Mouse (Mus musculus) hindbrain, embryonic 10.5 days (tissue): ENCODE results near the gene Nhlh1. TPM values are rescaled to one million over a fixed set of nuclear protein-coding genes. Genes with fewer than 3 reads are reported as not detected.
A peak's percentile ranks its signal among the peaks of the same experiment; 100 is the strongest.

ENCODE experiments used
- DNase-seq: peaks from one replicate; pipeline ENCODE4 v3.0.0-alpha.2; 2017; ENCODE audit warnings: low spot score
- H3K27ac ChIP-seq: fragments of 300-500 bp; sonication (generic); 2 replicates; pipeline ENCODE4 v1.5.1; 2016; ENCODE audit warnings: mild to moderate bottlenecking, moderate library complexity
- H3K27me3 ChIP-seq: fragments of 300-500 bp; sonication (generic); 2 replicates; pipeline ENCODE4 v1.6.1; 2016; ENCODE audit warnings: mild to moderate bottlenecking; ENCODE audit not compliant: poor library complexity, insufficient read depth, severe bottlenecking
- H3K36me3 ChIP-seq: fragments of 300-500 bp; sonication (generic); 2 replicates; pipeline ENCODE4 v1.6.1; 2016; ENCODE audit warnings: mild to moderate bottlenecking, moderate library complexity
- H3K4me1 ChIP-seq: fragments of 300-500 bp; sonication (generic); replicated peaks from 2 replicates; pipeline ENCODE4 v1.6.1; 2016; ENCODE audit warnings: mild to moderate bottlenecking
- H3K4me3 ChIP-seq: fragments of 300-500 bp; sonication (generic); 2 replicates; pipeline ENCODE4 v1.5.1; 2016; ENCODE audit warnings: mild to moderate bottlenecking, moderate library complexity
- H3K9me3 ChIP-seq: fragments of 300-500 bp; sonication (generic); 2 replicates; pipeline ENCODE4 v1.6.1; 2016; ENCODE audit warnings: mild to moderate bottlenecking, moderate library complexity
- WGBS: fragments of 180-500 bp; shearing (Covaris S2); methylation state at CpG from one replicate; pipeline ENCODE4 v1.1.7; 2016; 5-methylcytosine and 5-hydroxymethylcytosine counted together
- polyA plus RNA-seq: library from polyadenylated mRNA; unstranded; fragments of >200 nt; fragmentation: Nextera tagmentation; extraction: Ambion mirVana; gene quantifications from 2 replicates; pipeline ENCODE4 v1.2.1, GENCODE M21; 2016

Nhlh1 gene
- polyA plus RNA-seq, 1 experiment from 2014 or later = 16.3 TPM

- no peaks in the 10 kb centered on the region for H3K9me3 ChIP-seq
- no peaks in the 10 kb centered on the region for H3K27me3 ChIP-seq
- H3K4me3 ChIP-seq = no peak overlapping the region
- 66% methylated on average over 13 of the region's 13 CpGs for WGBS
- H3K27ac ChIP-seq = peak overlapping the region; percentile 75
- no peak for DNase-seq
- H3K4me1 ChIP-seq = peaks cover 55% of the 10 kb centered on the region
- peaks cover 59% of the 10 kb centered on the region for H3K36me3 ChIP-seq
These were observed 7.3 kb upstream of the Nhlh1 start for GRCm38 (mm10) chr1:172064613-172065141.

GRCm38 (mm10) chr1:172063291-172064023 is 6.1 kb upstream of the Nhlh1 start:
- peak overlapping the region; percentile 75 for H3K27ac ChIP-seq
- WGBS = 65% methylated on average over 4 of the region's 4 CpGs
- no peak overlapping the region for H3K4me3 ChIP-seq
- no peak for DNase-seq
- H3K4me1 ChIP-seq = peaks cover 68% of the 10 kb centered on the region
- H3K9me3 ChIP-seq = no peaks in the 10 kb centered on the region
- H3K27me3 ChIP-seq = no peaks in the 10 kb centered on the region
- H3K36me3 ChIP-seq = peaks cover 47% of the 10 kb centered on the region

- DNase-seq = no peak
- 0 out of 2 replicates have a peak, but pooled peaks cover 4% of the 10 kb centered on the region for H3K27me3 ChIP-seq
- H3K9me3 ChIP-seq = no peaks in the 10 kb centered on the region
- H3K36me3 ChIP-seq = peaks cover 33% of the 10 kb centered on the region
- peaks cover 81% of the 10 kb centered on the region for H3K4me1 ChIP-seq
- H3K4me3 ChIP-seq = no peak overlapping the region
- peak overlapping the region; percentile 88 for H3K27ac ChIP-seq
- 76% methylated on average over 2 of the region's 2 CpGs for WGBS
These were observed 4.7 kb upstream of the Nhlh1 start for GRCm38 (mm10) chr1:172062101-172062500.

GRCm38 (mm10) chr1:172061217-172061616 is 3.8 kb upstream of the Nhlh1 start:
- 24% methylated on average over 8 of the region's 8 CpGs for WGBS
- Histone ChIP-seq H3K27ac (peak overlapping the region; percentile 88), H3K9me3 (no peaks in the 10 kb centered on the region), H3K4me3 (no peak overlapping the region; the same call in 1 of the 2 replicates), H3K36me3 (peaks cover 24% of the 10 kb centered on the region), H3K4me1 (peaks cover 87% of the 10 kb centered on the region), H3K27me3 (peaks cover 6% of the 10 kb centered on the region)
- DNase-seq = peak; percentile 58

- DNase-seq = no peak
These were observed 3.3 kb upstream of the Nhlh1 start for GRCm38 (mm10) chr1:172060659-172061058.

GRCm38 (mm10) chr1:172058874-172059273 is 1.5 kb upstream of the Nhlh1 start:
- no peaks in the 10 kb centered on the region for H3K9me3 ChIP-seq
- no peak for DNase-seq
- H3K4me1 ChIP-seq = peaks cover 82% of the 10 kb centered on the region
- H3K36me3 ChIP-seq = peaks cover 6% of the 10 kb centered on the region
- WGBS = 60% methylated on average over 7 of the region's 7 CpGs
- peak overlapping the region; percentile 88 for H3K27ac ChIP-seq
- H3K4me3 ChIP-seq = no peak overlapping the region
- peaks cover 30% of the 10 kb centered on the region for H3K27me3 ChIP-seq

More at GRCm38 (mm10) chr1:172060659-172061058, 3.3 kb upstream of the Nhlh1 start:
- WGBS = 55% methylated on average over 4 of the region's 4 CpGs
- Histone ChIP-seq H3K27me3 (peaks cover 12% of the 10 kb centered on the region), H3K9me3 (no peaks in the 10 kb centered on the region), H3K36me3 (peaks cover 19% of the 10 kb centered on the region), H3K27ac (peak overlapping the region; percentile 88), H3K4me1 (peaks cover 90% of the 10 kb centered on the region), H3K4me3 (no peak overlapping the region)

- DNase-seq = no peak
- Histone ChIP-seq H3K27me3 (peaks cover 35% of the 10 kb centered on the region), H3K9me3 (no peaks in the 10 kb centered on the region), H3K27ac (peak overlapping the region; percentile 88), H3K4me1 (peaks cover 82% of the 10 kb centered on the region), H3K4me3 (peak overlapping the region; percentile 59), H3K36me3 (peaks cover 10% of the 10 kb centered on the region)
- WGBS = 69% methylated on average over 6 of the region's 6 CpGs
These were observed 948 bp upstream of the Nhlh1 start for GRCm38 (mm10) chr1:172058321-172058720.

GRCm38 (mm10) chr1:172056251-172056650 is 1.1 kb downstream of the Nhlh1 start:
- H3K4me3 ChIP-seq = peak overlapping the region; percentile 59
- H3K36me3 ChIP-seq = peaks cover 10% of the 10 kb centered on the region
- peak overlapping the region; percentile 88 for H3K27ac ChIP-seq
- H3K4me1 ChIP-seq = peaks cover 77% of the 10 kb centered on the region
- WGBS = 71% methylated on average over 4 of the region's 4 CpGs
- peaks cover 52% of the 10 kb centered on the region for H3K27me3 ChIP-seq
- H3K9me3 ChIP-seq = no peaks in the 10 kb centered on the region
- DNase-seq = no peak

GRCm38 (mm10) chr1:172053541-172054440 is 3.6 kb downstream of the Nhlh1 start:
- Histone ChIP-seq H3K4me1 (peaks cover 69% of the 10 kb centered on the region), H3K27me3 (peaks cover 52% of the 10 kb centered on the region), H3K4me3 (peak overlapping the region; percentile 59), H3K9me3 (no peaks in the 10 kb centered on the region), H3K27ac (peak overlapping the region; percentile 86), H3K36me3 (peaks cover 10% of the 10 kb centered on the region)
- 3% methylated on average over 42 of the region's 42 CpGs for WGBS
- no peak for DNase-seq

- peak overlapping the region; percentile 86 for H3K27ac ChIP-seq
- no peaks in the 10 kb centered on the region for H3K9me3 ChIP-seq
- H3K36me3 ChIP-seq = peaks cover 10% of the 10 kb centered on the region
- peaks cover 52% of the 10 kb centered on the region for H3K27me3 ChIP-seq
- H3K4me1 ChIP-seq = peaks cover 69% of the 10 kb centered on the region
- DNase-seq = no peak
- H3K4me3 ChIP-seq = peak overlapping the region; percentile 59
- WGBS = 5% methylated on average over 10 of the region's 10 CpGs
These were observed 4.5 kb downstream of the Nhlh1 start for GRCm38 (mm10) chr1:172052766-172053279.

- peaks cover 39% of the 10 kb centered on the region for H3K27me3 ChIP-seq
- peak; percentile 84 for DNase-seq
These were observed 8.1 kb downstream of the Nhlh1 start for GRCm38 (mm10) chr1:172049131-172049782.

GRCm38 (mm10) chr1:172048241-172048734 is 9.1 kb downstream of the Nhlh1 start:
- 17% methylated on average over 6 of the region's 6 CpGs for WGBS

More at GRCm38 (mm10) chr1:172049131-172049782, 8.1 kb downstream of the Nhlh1 start:
- 14% methylated on average over 13 of the region's 13 CpGs for WGBS
- peak overlapping the region; percentile 29 for H3K4me3 ChIP-seq
- peaks cover 62% of the 10 kb centered on the region for H3K4me1 ChIP-seq
- peak overlapping the region; percentile 92 for H3K27ac ChIP-seq
- no peaks in the 10 kb centered on the region for H3K9me3 ChIP-seq
- peaks cover 9% of the 10 kb centered on the region for H3K36me3 ChIP-seq

More at GRCm38 (mm10) chr1:172048241-172048734, 9.1 kb downstream of the Nhlh1 start:
- Histone ChIP-seq H3K4me3 (peak overlapping the region; percentile 29), H3K27ac (peak overlapping the region; percentile 92), H3K27me3 (peaks cover 30% of the 10 kb centered on the region), H3K36me3 (no peaks in the 10 kb centered on the region), H3K9me3 (no peaks in the 10 kb centered on the region), H3K4me1 (peaks cover 52% of the 10 kb centered on the region)
- DNase-seq = no peak
